Comparison of ENCODE assay signal across 15 mouse cellular contexts in genomic region chr8:101956832-101957231, GRCm38 (mm10).
DNase-seq lines count a peak whose midpoint lies in the region; ATAC-seq lines count a peak whose summit lies in the region.
"Had no signal": no experiment of that assay in that cellular context is flagged by ENCODE, and none has a peak within 500 bp of the region (broad histone marks: within the 10 kb centered on the region; RNA-seq: fewer than 3 reads in every experiment).

No protein-coding gene starts in this region.

- ATAC-seq in cerebellum, adult (ENCODE audit: insufficient number of reproducible peaks, low FRiP score, low TSS enrichment) = no peak
- ATAC-seq in frontal cortex, adult (ENCODE audit: low TSS enrichment) = peak; percentile 74
- ATAC-seq: forebrain, embryonic 13.5 days; forebrain, embryonic 15.5 days; forebrain, postnatal 0 days had no signal

- peak; percentile 29 to 30 for DNase-seq in cerebellum, postnatal 10 days
- no peak for DNase-seq in frontal cortex, adult 2 months (ENCODE audit: extremely low spot score in 1 of 2, low spot score in 1 of 2)
- DNase-seq in telencephalon, adult 2 months (ENCODE audit: low read depth, low spot score) = peak; percentile 18
- no peak for DNase-seq in urinary bladder, postnatal 14 days (ENCODE audit: low spot score)
- DNase-seq: adrenal gland, adult 2 months; adrenal gland, postnatal 10 days; adrenal gland, postnatal 25 days; cerebellum, adult 11 months; cerebellum, adult 18-20 months; cerebellum, adult 9-11 months; forebrain, postnatal 0 days had no signal

Comparison
In these comparisons a context has a peak if more than half of its experiments do, and no peak if none do; other contexts are left out.
1. DNase-seq: peak in cerebellum, postnatal 10 days (2 of 2) and telencephalon, adult 2 months (single experiment); none in frontal cortex, adult 2 months (0 of 2) and urinary bladder, postnatal 14 days (single experiment).